Mouse (Mus musculus): Measurements from ENCODE around the gene Tnfrsf21.

The Tnfrsf21 gene

GRCm38 (mm10) chr17:43025048-43025447 lies 8.7 kb downstream of the Tnfrsf21 start:
- DNase-seq (ENCODE audit: low spot score) = no peak

GRCm38 (mm10) chr17:43025819-43026593 lies 9.7 kb downstream of the Tnfrsf21 start:
- DNase-seq (ENCODE audit: low spot score) = no peak

GRCm38 (mm10) chr17:43026708-43027107 lies 10.4 kb downstream of the Tnfrsf21 start:
- no peak for DNase-seq (ENCODE audit: low spot score)

- DNase-seq (ENCODE audit: low spot score) = no peak
Observed at GRCm38 (mm10) chr17:43029546-43029945, 13.2 kb downstream of the Tnfrsf21 start.

- no peak for DNase-seq (ENCODE audit: low spot score)
Observed at GRCm38 (mm10) chr17:43030290-43030689, 13.9 kb downstream of the Tnfrsf21 start.

- DNase-seq (ENCODE audit: low spot score) = no peak
Observed at GRCm38 (mm10) chr17:43032489-43033036, 16.2 kb downstream of the Tnfrsf21 start.

- DNase-seq (ENCODE audit: low spot score) = no peak
Observed at GRCm38 (mm10) chr17:43035386-43035785, 19.0 kb downstream of the Tnfrsf21 start.

- no peak for DNase-seq (ENCODE audit: low spot score)
Observed at GRCm38 (mm10) chr17:43036058-43036757, 19.9 kb downstream of the Tnfrsf21 start.

GRCm38 (mm10) chr17:43040571-43040970 lies 24.2 kb downstream of the Tnfrsf21 start:
- no peak for DNase-seq (ENCODE audit: low spot score)

- DNase-seq (ENCODE audit: low spot score) = no peak
Observed at GRCm38 (mm10) chr17:43050619-43051018, 34.3 kb downstream of the Tnfrsf21 start.

GRCm38 (mm10) chr17:43052791-43053190 lies 36.4 kb downstream of the Tnfrsf21 start:
- DNase-seq (ENCODE audit: low spot score) = no peak

GRCm38 (mm10) chr17:43053943-43054342 lies 37.6 kb downstream of the Tnfrsf21 start:
- DNase-seq (ENCODE audit: low spot score) = no peak

- no peak for DNase-seq (ENCODE audit: low spot score)
Observed at GRCm38 (mm10) chr17:43058277-43059025, 42.1 kb downstream of the Tnfrsf21 start.

GRCm38 (mm10) chr17:43064705-43065104 lies 48.4 kb downstream of the Tnfrsf21 start:
- no peak for DNase-seq (ENCODE audit: low spot score)

GRCm38 (mm10) chr17:43068846-43069553 lies 52.6 kb downstream of the Tnfrsf21 start:
- no peak for DNase-seq (ENCODE audit: low spot score)

GRCm38 (mm10) chr17:43070946-43071345 lies 54.6 kb downstream of the Tnfrsf21 start:
- no peak for DNase-seq (ENCODE audit: low spot score)

GRCm38 (mm10) chr17:43072142-43072786 lies 55.9 kb downstream of the Tnfrsf21 start:
- no peak for DNase-seq (ENCODE audit: low spot score)

- no peak for DNase-seq (ENCODE audit: low spot score)
Observed at GRCm38 (mm10) chr17:43072787-43073148, 56.4 kb downstream of the Tnfrsf21 start.

- DNase-seq (ENCODE audit: low spot score) = no peak
Observed at GRCm38 (mm10) chr17:43074391-43074790, 58.0 kb downstream of the Tnfrsf21 start.

- no peak for DNase-seq (ENCODE audit: low spot score)
Observed at GRCm38 (mm10) chr17:43075100-43075499, 58.7 kb downstream of the Tnfrsf21 start.

GRCm38 (mm10) chr17:43075937-43076336 lies 59.6 kb downstream of the Tnfrsf21 start:
- no peak for DNase-seq (ENCODE audit: low spot score)

Measured in embryo, embryonic 10 days (tissue).